Mouse (Mus musculus) gastrocnemius, postnatal 4 days (tissue): ENCODE data around the gene Hipk2. TPM values are rescaled to one million over a fixed set of nuclear protein-coding genes. Genes with fewer than 3 reads are reported as not detected.

Experiments used
- DNase-seq, 2 experiments: peaks; one replicate each; pipeline ENCODE4 v3.0.0; 2021 to 2022; ENCODE audit warnings: low spot score in 2 of 2, mixed read lengths in 2 of 2
- total RNA-seq, 2 experiments: library from RNA; stranded (reverse); gene quantifications; 2 replicates each; pipeline ENCODE4 v1.2.3; 2021

The Hipk2 gene
- total RNA-seq, 2 experiments from 2014 or later: 37.0 to 37.7 TPM

- DNase-seq: no peak
These were observed 5.9 kb downstream of the Hipk2 start for GRCm38 (mm10) chr6:38870070-38870469.

- DNase-seq: no peak
These were observed 7.0 kb downstream of the Hipk2 start for GRCm38 (mm10) chr6:38868974-38869373.

- no peak for DNase-seq
These were observed 8.7 kb downstream of the Hipk2 start for GRCm38 (mm10) chr6:38867291-38867690.

GRCm38 (mm10) chr6:38866761-38867160 is 9.2 kb downstream of the Hipk2 start:
- no peak for DNase-seq

- no peak for DNase-seq
These were observed 9.6 kb downstream of the Hipk2 start for GRCm38 (mm10) chr6:38866357-38866756.

- DNase-seq: no peak
These were observed 10.2 kb downstream of the Hipk2 start for GRCm38 (mm10) chr6:38865805-38866204.

- no peak for DNase-seq
These were observed 12.4 kb downstream of the Hipk2 start for GRCm38 (mm10) chr6:38863595-38863994.

GRCm38 (mm10) chr6:38860301-38860700 is 15.7 kb downstream of the Hipk2 start:
- DNase-seq: no peak

- no peak for DNase-seq
These were observed 16.1 kb downstream of the Hipk2 start for GRCm38 (mm10) chr6:38859819-38860218.

- no peak for DNase-seq
These were observed 22.4 kb downstream of the Hipk2 start for GRCm38 (mm10) chr6:38853561-38853992.

GRCm38 (mm10) chr6:38851740-38852139 is 24.2 kb downstream of the Hipk2 start:
- DNase-seq: no peak

GRCm38 (mm10) chr6:38850715-38851259 is 25.2 kb downstream of the Hipk2 start:
- no peak for DNase-seq

GRCm38 (mm10) chr6:38847958-38848910 is 27.7 kb downstream of the Hipk2 start:
- DNase-seq: no peak

- DNase-seq: no peak
These were observed 28.5 kb downstream of the Hipk2 start for GRCm38 (mm10) chr6:38847447-38847846.

- no peak for DNase-seq
These were observed 29.4 kb downstream of the Hipk2 start for GRCm38 (mm10) chr6:38846330-38847195.

GRCm38 (mm10) chr6:38845876-38846275 is 30.1 kb downstream of the Hipk2 start:
- DNase-seq: no peak

GRCm38 (mm10) chr6:38845117-38845516 is 30.8 kb downstream of the Hipk2 start:
- DNase-seq: no peak

GRCm38 (mm10) chr6:38841551-38841950 is 34.4 kb downstream of the Hipk2 start:
- DNase-seq: no peak

- DNase-seq: no peak
These were observed 35.2 kb downstream of the Hipk2 start for GRCm38 (mm10) chr6:38840780-38841179.

- peak in 1 of 2 experiments; percentile 34 for DNase-seq
These were observed 35.6 kb downstream of the Hipk2 start for GRCm38 (mm10) chr6:38840380-38840779.

- DNase-seq: no peak
These were observed 36.1 kb downstream of the Hipk2 start for GRCm38 (mm10) chr6:38839891-38840290.
